Mouse (Mus musculus): ENCODE measurements at regions not wholly inside any gene's neighbourhood (a gene's known extent, or its start where the extent isn't known, plus 50 kb on each side); places are given as distances from the start of the nearest gene placed in this dataset.

GRCm38 (mm10) chr8:36318396-36318795 is 552.8 kb downstream of the Gm19410 start:
- TF ChIP-seq EP300 (IDR thresholded peaks at IDR 0.05; ENCODE audit: low read depth in 1 of 2, low read length in 2 of 2), result no peak
- no peak for TF ChIP-seq POLR2A (IDR thresholded peaks at IDR 0.05; ENCODE audit: control insufficient read depth in 1 of 2, insufficient read depth in 1 of 2, low read depth in 1 of 2, low read length in 2 of 2, poor library complexity in 1 of 2)
- no peak for TF ChIP-seq CTCF (IDR thresholded peaks at IDR 0.05 in 2 of 3, conservative IDR thresholded peaks at IDR 0.05 in 1 of 3; ENCODE audit: control insufficient read depth in 1 of 3, insufficient read depth in 1 of 3, low read depth in 2 of 3, low read length in 3 of 3, poor library complexity in 1 of 3, severe bottlenecking in 1 of 3)
- TF ChIP-seq SIN3A (IDR thresholded peaks at IDR 0.05; ENCODE audit: low read length), result no peak
- no peak for TF ChIP-seq GATA1 (IDR thresholded peaks at IDR 0.05; ENCODE audit: low read depth, low read length)

All from MEL (cell line).